Mouse (Mus musculus) embryonic fibroblast, embryonic 13.5 days (primary cell): ENCODE measurements at regions not wholly inside any gene's neighbourhood (a gene's known extent, or its start where the extent isn't known, plus 50 kb on each side); places are given as distances from the start of the nearest gene placed in this dataset.

Experiments used
- CTCF ChIP-seq: IDR thresholded peaks from 2 replicates; pipeline ENCODE4 v1.5.1; 2011; ENCODE audit warnings: mild to moderate bottlenecking, control low read depth, low read length, moderate library complexity, borderline replicate concordance; ENCODE audit not compliant: insufficient read depth
- POLR2A ChIP-seq: IDR thresholded peaks from 2 replicates; pipeline ENCODE4 v1.6.1; 2011; ENCODE audit warnings: low read depth, mild to moderate bottlenecking, control low read depth, low read length, moderate library complexity

- no peak for TF ChIP-seq CTCF
- TF ChIP-seq POLR2A = no peak
These were observed 215.2 kb downstream of the Srbd1 start for GRCm38 (mm10) chr17:85929699-85930286.
